Mouse (Mus musculus) liver (tissue): ENCODE data around the gene Tmem91.
A peak's percentile ranks its signal among the peaks of the same experiment; 100 is the strongest.

Experiments used
- DNase-seq: peaks from one replicate; pipeline ENCODE4 v3.0.0-alpha.2; 2020; ENCODE audit warnings: mixed read lengths

The Tmem91 gene

GRCm38 (mm10) chr7:25674719-25675300 is at the start of gene Tmem91:
Gene Tmem91 (minus strand): TSS chr7:25675166.
- DNase-seq: no peak

DNA sequence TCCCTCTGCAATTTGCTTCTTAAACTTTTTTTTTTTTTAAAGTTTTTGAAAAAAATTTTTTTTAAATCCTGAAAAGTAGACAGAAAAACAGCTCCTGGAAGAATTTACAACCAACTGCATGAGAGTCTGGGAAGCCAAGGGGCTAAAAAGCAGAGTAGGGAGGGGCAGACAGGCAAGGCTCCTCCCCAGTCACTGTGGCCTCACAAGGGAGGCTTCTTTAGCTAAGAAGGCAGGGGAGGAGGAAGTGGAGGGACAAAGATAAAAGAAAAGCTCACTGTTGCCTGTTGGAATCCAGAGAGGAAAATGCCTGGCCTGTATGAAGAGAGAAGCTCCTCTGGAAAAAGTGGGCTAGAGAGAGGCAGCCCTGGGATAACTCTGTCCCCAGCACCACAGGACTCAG is 46.8 kb upstream of the Tmem91 start:
- DNase-seq: peak; percentile 48

DNA sequence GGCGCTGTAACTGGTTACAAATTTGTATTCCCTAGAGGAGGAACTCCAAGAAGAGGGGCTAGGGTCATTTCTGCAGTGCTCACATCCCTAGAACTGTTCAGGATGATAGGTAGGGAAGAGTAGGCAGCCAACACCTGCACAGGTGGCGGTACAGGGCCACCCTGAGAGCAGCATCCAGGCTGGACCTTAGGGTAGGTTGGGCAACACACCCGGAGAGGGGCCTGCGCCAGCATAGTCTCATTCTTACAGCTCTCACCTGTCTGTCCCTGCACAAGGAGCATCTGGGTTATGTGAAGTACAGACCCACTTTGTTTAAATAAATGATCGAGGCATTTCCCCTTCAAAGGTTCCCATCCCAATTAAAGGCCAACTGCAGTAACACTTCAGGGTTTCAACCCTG is 45.8 kb upstream of the Tmem91 start:
- DNase-seq: no peak

DNA sequence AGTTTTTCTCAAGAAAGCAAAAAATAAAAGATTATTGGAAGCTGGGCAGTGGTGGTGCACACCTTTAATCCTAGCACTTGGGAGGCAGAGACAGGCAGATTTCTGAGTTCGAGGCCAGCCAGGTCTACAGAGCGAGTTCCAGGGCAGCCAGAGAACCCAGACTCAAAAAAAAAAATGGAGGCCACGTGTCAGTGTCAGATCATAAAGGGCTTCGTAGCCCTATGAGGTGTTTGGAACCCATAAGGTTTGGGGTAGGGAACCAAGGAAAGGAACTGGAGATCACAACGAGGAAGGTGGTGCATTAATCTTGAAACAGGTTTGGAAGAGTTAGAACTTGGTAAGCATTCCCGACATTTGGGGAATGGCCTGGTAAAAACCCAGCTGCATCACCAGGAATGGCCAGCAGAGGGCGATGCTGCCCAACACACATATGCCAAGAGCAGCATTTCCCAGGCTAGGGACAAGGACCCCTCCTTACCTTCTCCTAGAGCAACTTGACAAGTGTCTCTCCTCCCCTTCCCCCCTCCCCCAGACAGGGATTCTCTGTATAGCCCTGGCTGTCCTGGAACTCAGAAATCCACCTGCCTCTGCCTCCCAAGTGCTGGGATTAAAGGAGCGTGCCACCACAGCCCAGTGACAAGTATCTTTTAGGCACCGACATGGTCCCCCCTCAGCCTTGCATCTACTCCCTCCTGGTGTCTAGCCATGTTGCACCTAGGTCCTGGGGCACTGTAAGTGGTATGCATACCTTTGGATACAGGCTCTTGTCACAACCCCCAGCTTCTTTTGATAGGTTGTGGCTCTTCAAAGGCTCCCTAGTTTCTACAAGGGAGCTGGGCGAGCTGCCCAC is 45.0 kb upstream of the Tmem91 start:
- peak; percentile 82 for DNase-seq

- peak; percentile 93 for DNase-seq
Observed at GRCm38 (mm10) chr7:25718788-25719417, 43.9 kb upstream of the Tmem91 start, which contains the start of gene Ccdc97. Gene Ccdc97 (minus strand): TSS chr7:25719088.

- no peak for DNase-seq
Observed at GRCm38 (mm10) chr7:25717478-25717877, 42.5 kb upstream of the Tmem91 start.

GRCm38 (mm10) chr7:25715731-25716271 is 40.8 kb upstream of the Tmem91 start:
- no peak for DNase-seq

- no peak for DNase-seq
Observed at GRCm38 (mm10) chr7:25714581-25714980, 39.6 kb upstream of the Tmem91 start.

DNA sequence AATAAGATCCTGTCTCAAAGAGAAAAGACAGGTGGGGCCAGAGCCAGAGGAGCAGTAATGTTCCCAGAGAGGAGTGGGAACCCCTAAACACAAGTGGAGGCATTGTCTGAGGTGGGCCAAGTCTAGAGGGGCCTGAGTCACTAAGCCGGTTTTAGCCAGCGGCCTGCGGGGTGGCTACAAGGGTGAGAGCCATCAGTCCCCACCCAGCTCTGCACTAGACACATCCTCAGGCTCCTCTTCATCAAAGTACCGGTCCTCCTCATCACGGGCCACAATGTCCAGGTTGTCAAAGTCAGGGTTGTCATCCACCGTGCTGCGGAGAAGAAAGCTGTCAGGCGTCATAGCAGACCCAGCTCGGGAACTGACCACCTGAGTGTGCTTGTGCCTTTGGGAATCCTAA is 37.8 kb upstream of the Tmem91 start:
- no peak for DNase-seq

- DNase-seq: no peak
Observed at GRCm38 (mm10) chr7:25711731-25712197, 36.8 kb upstream of the Tmem91 start.

DNA sequence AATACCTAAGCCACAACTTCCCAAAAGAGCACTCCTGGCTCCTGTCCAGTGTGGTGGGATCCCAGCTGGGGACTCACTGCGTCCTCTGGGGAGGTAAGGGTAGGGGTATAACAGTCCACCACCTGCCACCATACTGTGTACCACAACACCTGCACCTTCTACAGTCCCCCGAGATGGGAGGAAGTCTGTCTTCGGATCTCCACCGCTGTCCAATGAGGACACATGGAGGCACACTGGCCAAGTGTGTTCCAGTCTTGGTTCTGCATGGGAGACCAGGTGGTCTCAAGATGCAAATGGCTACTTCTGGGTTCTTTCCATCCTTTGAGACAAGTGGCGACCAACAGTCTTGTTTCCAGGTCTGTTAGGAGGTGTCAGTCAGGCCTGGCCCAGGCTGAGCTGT is 36.2 kb upstream of the Tmem91 start:
- no peak for DNase-seq

- DNase-seq: no peak
Observed at GRCm38 (mm10) chr7:25710519-25711130, 35.7 kb upstream of the Tmem91 start.

GRCm38 (mm10) chr7:25709961-25710360 is 35.0 kb upstream of the Tmem91 start:
- no peak for DNase-seq

DNA sequence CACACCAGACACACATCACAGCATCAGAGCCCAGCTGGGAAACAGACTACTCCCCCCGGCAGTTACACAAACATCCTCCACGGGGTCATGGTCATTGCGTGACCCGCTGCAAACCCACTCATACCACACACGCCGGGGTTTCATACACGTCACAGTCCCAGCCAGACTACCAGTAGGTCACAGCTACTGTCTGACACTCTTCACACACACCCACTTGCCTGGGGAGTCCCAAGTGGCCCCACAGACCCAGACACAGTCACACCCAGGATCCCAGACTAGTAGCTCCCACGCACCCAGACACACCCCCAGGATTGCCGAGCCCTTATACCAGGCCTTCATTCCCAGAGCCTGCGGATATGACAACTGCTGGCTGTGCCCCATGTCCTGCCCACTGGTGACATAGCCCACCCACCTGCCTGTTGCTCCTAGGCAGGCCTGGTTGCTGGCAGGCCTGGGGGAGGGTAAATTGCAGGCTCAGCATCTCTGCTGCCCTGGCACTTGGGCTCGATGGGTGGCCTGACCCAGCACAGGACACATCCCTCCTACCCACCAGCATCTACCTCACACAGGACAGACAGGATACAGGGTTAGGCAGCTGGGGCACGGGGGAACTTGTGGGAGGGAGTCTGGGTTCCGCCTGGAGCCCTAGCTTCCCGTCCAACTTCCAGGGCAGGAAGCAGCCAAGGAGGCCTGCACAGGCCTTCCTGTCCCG is 32.8 kb upstream of the Tmem91 start:
- no peak for DNase-seq

DNA sequence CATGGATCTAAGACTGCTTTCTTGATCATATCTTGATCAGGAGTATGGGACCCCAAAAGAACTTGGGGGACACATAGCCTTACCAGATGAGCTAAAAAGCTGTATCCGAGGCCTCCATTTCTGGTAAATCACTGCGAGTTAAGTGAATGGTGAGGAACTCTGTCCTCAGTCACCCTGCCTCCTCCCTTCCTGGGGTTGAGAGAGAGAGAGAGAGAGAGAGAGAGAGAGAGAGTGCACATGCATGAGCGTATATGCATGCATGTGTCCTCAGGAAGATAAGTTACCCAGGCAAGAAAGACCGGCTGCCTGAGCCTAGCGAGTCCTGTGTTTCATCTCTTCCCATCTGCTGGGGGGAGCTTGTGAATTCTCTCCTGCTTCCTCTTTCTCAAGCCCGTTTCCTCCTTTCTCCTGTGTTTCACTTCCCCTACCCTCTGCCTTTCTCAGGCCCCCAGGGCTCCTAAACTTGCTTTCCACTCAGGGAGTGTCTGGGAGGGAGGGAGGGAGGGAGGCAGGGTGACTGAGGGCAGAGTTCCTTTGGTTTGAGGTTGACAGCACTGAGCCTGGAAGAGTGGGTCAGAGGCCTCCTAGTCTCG is 31.7 kb upstream of the Tmem91 start:
- no peak for DNase-seq

DNA sequence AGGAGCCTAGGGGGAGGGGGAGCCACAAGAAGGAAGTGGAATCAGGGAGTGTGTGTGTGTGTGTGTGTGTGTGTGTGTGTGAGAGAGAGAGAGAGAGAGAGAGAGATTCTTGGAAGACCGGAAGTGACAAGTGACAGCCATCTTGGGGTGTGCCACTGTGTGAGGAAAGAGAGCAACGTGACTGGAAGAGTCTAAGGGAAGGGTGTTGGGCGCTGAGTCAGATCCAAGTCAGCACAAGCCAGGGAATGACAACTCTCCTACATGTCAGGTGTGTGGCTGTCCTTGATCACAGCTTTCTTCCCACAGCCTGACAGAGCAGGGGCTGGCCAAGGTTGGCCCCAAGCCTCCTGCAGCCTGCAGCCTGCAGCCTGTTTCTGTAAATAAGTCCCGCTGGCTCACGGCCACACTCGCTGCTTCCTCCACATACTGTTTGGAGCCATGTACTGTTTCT is 30.9 kb upstream of the Tmem91 start:
- DNase-seq: no peak

- DNase-seq: peak; percentile 70
Observed at GRCm38 (mm10) chr7:25704716-25705364, 29.9 kb upstream of the Tmem91 start.

- no peak for DNase-seq
Observed at GRCm38 (mm10) chr7:25703793-25704494, 29.0 kb upstream of the Tmem91 start.

DNA sequence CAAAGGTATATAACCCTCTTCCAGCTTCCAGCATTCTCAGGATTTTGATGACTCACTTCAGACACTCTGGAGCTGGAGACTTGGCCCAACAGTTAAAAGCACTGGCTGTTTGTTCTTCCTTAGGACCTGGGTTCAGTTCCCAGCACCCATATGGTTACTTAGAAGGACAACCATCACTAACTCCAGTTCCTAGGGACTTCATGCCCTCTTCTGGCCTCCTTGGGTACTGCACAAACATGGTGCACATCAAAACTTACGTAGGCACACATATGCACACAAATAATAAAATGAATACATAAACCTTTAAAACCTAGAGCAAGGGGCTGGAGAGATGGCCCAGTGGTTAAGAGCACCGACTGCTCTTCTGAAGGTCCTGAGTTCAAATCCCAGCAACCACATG is 27.4 kb upstream of the Tmem91 start:
- no peak for DNase-seq

GRCm38 (mm10) chr7:25700732-25701131 is 25.8 kb upstream of the Tmem91 start:
- no peak for DNase-seq

GRCm38 (mm10) chr7:25699851-25700250 is 24.9 kb upstream of the Tmem91 start:
- no peak for DNase-seq
